Mouse (Mus musculus) layer of hippocampus, adult 9-11 months (tissue): ENCODE data around the gene Snx22.
A peak's percentile ranks its signal among the peaks of the same experiment; 100 is the strongest.

Source experiments
- DNase-seq: peaks from one replicate; pipeline ENCODE4 v3.0.0; 2022

Gene Snx22

GRCm38 (mm10) chr9:66069583-66069982, at the start of gene Snx22:
Snx22 (minus strand) TSS chr9:66069719.
- peak; percentile 77 for DNase-seq

- no peak for DNase-seq
Observed at GRCm38 (mm10) chr9:66116890-66117289, 47.4 kb upstream of the Snx22 start.

DNA sequence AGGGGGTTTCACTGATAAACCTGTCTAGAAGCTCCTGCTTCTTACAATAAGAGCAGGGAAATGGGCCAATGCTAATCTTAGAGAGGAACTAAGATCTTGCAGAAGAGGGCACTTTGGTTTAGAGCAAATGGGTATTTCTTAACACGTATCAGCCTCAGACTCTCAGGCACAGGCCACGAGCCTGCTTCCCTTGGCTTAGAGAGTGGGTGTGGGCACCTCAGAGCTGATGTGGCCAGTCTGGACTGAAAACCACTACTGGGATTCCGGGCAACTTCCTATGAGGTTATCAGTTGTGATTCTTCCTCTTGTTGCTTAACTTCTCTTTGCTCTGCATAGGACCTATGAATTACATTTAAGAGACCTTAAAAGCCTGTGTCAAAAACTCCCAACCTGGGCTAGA, 44.8 kb upstream of the Snx22 start:
- peak; percentile 61 for DNase-seq

GRCm38 (mm10) chr9:66110611-66111379, 41.3 kb upstream of the Snx22 start:
- no peak for DNase-seq

- DNase-seq: no peak
Observed at GRCm38 (mm10) chr9:66110126-66110525, 40.6 kb upstream of the Snx22 start.

DNA sequence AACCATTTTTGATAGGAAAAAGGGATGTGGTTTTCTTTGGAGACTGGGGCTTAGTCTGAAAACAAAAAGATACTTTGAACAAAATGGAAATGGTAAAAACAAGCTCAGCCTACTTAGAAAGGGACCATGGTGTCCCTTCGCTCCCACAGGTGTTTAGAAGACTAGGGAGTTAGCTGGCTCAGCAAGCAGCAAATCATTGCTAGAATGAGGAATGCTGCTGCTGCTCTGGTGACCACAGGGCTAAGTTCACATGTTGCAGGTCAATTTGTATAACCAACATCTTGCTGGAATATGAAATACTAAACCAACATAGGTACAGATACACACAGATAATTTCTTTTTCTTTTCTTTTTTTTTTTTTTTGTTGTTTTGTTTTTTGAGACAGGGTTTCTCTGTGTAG, 40.1 kb upstream of the Snx22 start:
- no peak for DNase-seq

GRCm38 (mm10) chr9:66105168-66105567, 35.6 kb upstream of the Snx22 start:
- no peak for DNase-seq

GRCm38 (mm10) chr9:66104601-66105000, 35.1 kb upstream of the Snx22 start:
- no peak for DNase-seq

- no peak for DNase-seq
Observed at GRCm38 (mm10) chr9:66102668-66103067, 33.1 kb upstream of the Snx22 start.

DNA sequence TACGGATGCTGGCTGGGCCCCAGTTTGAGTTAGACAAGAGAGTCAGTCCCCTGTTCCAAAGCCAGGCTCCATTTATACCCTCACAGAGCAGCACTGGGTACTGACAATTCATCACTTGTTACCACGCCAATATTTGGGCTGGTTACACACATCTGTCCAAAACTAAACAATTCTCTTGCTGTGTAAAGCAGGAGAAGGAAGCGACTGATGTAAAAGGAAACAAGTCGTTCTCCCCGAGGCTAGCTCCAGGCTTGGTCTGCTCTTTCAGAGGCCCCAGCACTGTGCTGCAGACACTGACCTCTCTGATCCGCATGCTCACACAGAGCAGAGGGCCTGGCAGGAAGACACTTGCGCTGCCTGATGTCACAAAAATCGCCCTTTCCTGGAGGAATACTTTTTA, 32.1 kb upstream of the Snx22 start:
- DNase-seq: peak; percentile 82

GRCm38 (mm10) chr9:66092664-66093063, 23.1 kb upstream of the Snx22 start:
- DNase-seq: no peak

GRCm38 (mm10) chr9:66091327-66092231, 22.1 kb upstream of the Snx22 start:
- DNase-seq: no peak

DNA sequence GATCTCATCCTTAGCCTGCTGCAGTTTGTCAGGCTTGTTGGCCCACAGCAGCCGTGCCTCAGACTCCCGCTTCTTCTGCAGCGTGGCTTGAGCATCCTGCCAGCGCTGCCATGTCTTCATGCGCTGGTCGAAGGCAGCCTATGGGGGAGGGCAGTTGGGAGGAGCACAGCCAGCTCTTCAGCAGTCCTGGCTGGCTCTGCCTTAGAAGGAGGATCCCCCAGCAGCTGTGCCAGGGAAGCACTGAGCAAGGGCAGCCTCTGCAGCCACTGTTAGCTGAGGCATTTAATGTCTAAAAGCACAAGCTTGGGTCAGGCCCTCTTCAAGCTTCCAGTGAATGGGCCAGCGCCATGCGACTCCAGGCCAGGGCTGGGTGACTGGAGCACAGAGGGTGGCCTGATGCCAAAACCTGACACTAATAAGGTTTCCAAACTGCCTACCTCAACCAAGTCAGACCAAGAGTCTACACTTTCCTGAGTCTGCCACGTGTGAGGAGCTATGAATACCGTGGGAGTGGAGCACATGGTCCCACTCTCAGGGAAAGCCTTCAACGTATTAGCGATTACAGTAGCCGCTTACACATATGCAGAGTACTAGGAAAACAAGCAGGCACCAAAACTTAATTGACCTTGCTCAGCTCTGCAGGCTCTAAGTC, 21.2 kb upstream of the Snx22 start:
- no peak for DNase-seq

- no peak for DNase-seq
Observed at GRCm38 (mm10) chr9:66088411-66088810, 18.9 kb upstream of the Snx22 start.

DNA sequence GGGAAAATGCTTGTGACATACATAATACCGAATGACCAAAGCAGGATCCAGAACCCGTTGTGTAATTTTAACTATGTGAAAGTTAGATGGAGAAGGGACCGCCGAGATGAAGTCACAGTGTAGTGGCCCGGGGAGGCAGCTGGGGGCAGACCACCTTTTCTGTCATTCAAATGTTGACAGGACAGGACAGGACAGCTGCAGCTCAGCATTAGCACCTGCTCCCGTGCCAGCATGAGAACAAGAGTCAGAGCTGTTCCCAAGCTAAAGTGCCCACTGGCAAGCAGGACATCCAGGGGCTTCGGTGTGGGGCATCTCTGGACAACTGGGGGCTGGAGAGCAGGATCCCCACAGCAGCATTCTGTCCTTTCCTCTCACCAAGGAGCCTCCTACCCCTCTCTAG, 17.5 kb upstream of the Snx22 start:
- DNase-seq: no peak

DNA sequence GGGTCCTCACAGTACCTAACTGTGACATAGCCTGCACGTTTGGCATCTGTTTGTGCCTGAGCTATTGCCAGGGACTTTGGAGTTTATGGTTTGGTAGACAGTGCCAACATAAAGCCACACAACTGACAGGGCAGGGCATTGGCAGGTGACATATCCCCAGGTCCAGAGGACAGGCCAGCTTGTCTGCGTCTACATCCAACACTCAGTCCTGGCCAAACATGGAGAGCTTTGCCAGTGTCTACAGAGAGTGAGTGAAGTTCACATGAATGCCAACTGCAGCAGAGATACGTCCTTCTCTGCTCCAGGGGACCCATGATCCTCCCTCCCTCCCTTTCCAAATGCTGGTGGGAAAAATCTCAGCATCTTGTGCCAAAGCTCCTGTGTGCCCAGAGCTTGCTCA, 14.7 kb upstream of the Snx22 start:
- no peak for DNase-seq

DNA sequence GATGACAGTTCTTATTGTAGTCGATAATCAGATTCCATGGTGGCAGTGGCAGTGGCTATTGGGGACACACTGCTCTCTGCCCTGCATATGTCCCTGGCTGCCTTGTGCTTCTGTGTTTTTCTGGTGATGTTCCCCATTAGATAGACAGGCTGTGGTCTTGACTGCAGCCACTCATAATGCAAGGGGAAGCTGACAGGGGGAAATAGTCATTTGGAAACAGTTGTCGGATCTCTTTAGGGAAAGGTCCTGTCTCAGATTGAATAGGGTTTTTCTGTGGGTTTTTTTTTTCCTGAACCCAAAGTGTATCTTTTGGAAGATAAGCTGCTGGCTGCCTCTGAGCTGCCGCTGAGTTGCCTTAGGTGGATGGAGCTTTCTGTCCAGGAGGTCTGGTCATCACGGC, 12.5 kb upstream of the Snx22 start:
- no peak for DNase-seq

- DNase-seq: no peak
Observed at GRCm38 (mm10) chr9:66080804-66081459, 11.4 kb upstream of the Snx22 start.

DNA sequence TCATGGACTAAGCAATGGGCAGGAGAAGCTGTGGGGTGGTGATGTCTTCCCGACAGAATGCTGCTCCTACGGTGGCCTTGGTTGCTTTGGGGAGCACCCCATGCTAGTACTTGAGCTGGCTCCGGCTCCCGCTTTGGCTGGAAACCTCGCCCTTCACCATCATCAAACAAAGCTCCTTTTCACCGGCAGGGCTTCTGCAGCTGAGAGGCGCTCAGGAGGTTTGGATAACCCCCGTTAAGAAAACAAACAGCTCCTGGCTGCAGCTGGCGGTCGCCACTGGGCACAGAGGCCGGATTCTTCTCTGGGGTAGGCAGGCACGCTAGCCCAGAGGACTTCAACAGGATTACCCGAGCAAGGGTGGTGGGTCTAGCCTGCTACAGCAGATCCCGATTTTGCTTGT, 9.0 kb upstream of the Snx22 start:
- DNase-seq: no peak

DNA sequence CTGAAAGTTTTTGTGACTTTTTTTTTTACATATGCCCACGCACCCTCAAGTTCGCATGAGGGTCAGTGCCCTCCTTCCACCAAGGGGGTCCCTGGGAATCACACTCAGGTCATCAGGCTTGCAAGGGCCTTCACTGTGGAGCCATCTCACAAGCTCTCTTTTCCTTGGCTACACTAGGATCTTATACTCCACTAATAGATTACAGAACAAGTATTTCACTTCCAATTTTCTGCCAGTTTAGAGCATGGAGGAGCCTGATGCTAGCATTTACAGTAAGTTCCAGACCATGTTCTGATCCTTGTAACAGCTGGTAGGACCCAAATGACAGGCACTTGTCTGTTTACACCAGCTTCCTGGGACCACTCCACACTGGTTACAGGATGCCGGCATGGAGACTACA, 8.6 kb upstream of the Snx22 start:
- no peak for DNase-seq

GRCm38 (mm10) chr9:66072754-66073153, 3.2 kb upstream of the Snx22 start:
- DNase-seq: no peak

- no peak for DNase-seq
Observed at GRCm38 (mm10) chr9:66070151-66070550, 632 bp upstream of the Snx22 start.

DNA sequence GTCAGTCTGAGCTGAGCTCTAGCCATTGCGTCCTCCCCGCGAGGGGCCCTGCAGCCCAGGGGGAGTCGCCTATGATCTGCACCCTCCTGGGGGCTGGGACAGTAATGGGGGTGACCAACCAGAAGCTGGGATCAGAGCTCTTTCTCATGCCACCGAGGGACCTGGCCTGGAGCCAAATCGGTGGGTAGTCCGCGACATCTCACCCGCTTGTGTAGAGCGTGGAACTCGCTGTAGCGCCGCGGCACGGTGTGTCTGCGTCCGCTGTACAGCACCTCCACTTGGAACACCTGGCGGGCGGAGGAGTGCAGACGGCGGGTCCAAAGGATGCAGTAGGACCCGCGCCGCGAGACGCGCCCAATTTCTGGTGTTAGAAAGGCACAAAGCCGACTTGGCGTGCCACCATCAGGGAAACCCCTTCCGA, 538 bp downstream of the Snx22 start:
- no peak for DNase-seq
